Mouse (Mus musculus) lung, embryonic 15.5 days (tissue): ENCODE measurements around the gene Tbrg1. TPM values are rescaled to one million over a fixed set of nuclear protein-coding genes. Genes with fewer than 3 reads are reported as not detected.

Experiments
- ATAC-seq: fragments of 200-750 bp; cut with Nextera tagmentation; 2 replicates; pipeline ENCODE4 v1.8.0; 2017; ENCODE audit warnings: moderate number of reproducible peaks, borderline replicate concordance; ENCODE audit not compliant: low FRiP score, low TSS enrichment; ENCODE audit errors: extremely low read depth
- H3K27ac ChIP-seq: fragments of 300-500 bp; sonication (generic); 2 replicates; pipeline ENCODE4 v1.5.1; 2015; ENCODE audit warnings: moderate library complexity, mild to moderate bottlenecking, inconsistent platforms
- H3K27me3 ChIP-seq: fragments of 300-500 bp; sonication (generic); 2 replicates; pipeline ENCODE4 v1.6.1; 2015; ENCODE audit warnings: inconsistent platforms
- H3K36me3 ChIP-seq: fragments of 300-500 bp; sonication (generic); 2 replicates; pipeline ENCODE4 v1.6.1; 2015; ENCODE audit warnings: inconsistent platforms
- H3K4me1 ChIP-seq: fragments of 300-500 bp; sonication (generic); 2 replicates; pipeline ENCODE4 v1.6.1; 2015; ENCODE audit warnings: inconsistent platforms
- H3K4me2 ChIP-seq: fragments of 300-500 bp; sonication (generic); 2 replicates; pipeline ENCODE4 v1.6.1; 2015; ENCODE audit warnings: inconsistent platforms, mild to moderate bottlenecking, moderate library complexity
- H3K4me3 ChIP-seq: fragments of 300-500 bp; sonication (generic); 2 replicates; pipeline ENCODE4 v1.5.1; 2015; ENCODE audit warnings: mild to moderate bottlenecking, inconsistent platforms
- H3K9ac ChIP-seq: fragments of 300-500 bp; sonication (generic); 2 replicates; pipeline ENCODE4 v1.6.1; 2015; ENCODE audit warnings: inconsistent platforms
- H3K9me3 ChIP-seq: fragments of 300-500 bp; sonication (generic); 2 replicates; pipeline ENCODE4 v1.6.1; 2016; ENCODE audit warnings: inconsistent platforms
- WGBS: fragments of 180-500 bp; shearing (Covaris S2); methylation state at CpG from one replicate; pipeline ENCODE4 v1.1.7; 2015; 5-methylcytosine and 5-hydroxymethylcytosine counted together
- polyA plus RNA-seq: library from polyadenylated mRNA; unstranded; fragments of >200 nt; fragmentation: Nextera tagmentation; extraction: Ambion mirVana; gene quantifications from 2 replicates; pipeline ENCODE4 v1.2.1, GENCODE M21; 2015

Tbrg1 gene
- polyA plus RNA-seq, 1 experiment from 2014 or later = 134 TPM

DNA sequence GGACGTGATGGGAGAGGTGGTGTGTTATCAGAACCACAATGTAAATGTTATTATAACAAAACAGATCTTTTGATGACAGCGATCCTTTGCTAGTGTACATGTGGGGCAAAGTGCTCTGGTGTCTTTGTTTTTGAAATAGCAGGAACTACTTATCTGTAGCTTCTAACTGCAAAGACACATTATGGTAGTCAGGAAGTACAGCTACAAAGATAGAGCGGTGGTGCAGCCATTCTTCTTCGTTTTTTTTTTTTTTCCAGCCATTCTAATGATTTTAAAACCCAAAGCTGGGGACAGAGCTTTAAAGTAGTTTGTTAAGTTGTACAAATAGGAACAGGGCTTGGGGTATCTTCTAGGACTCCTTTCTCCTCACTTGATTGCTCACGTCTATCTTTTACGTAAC lies 2.3 kb upstream of the Tbrg1 start:
- H3K27me3 ChIP-seq = no peaks in the 10 kb centered on the region

DNA sequence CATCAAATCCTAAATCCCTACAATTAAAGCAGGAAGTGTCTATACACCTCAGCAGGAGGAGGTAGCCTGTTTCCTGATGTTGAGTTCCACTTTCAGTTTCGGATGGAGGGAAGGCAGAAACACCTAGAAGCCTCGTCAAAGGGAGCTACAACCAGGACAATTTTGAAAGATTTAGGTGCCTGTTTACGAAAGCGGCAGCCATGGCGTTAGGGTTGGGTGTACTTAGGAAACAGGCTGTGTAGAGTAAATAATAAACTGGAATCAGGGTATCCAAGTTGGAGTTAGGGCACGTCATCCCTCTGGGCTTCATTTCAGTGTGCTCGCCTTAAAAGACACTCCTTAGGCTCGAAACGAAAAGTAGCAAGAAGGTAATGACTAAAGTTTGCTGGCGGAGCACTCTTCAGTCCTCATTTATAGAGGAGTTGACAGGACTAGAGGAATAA lies 652 bp downstream of the Tbrg1 start:
- peak overlapping the region; percentile 80 for H3K9ac ChIP-seq
- peaks cover 2% of the 10 kb centered on the region; the same call in 1 of the 2 replicates for H3K4me1 ChIP-seq
- peak overlapping the region; percentile 60 for H3K4me2 ChIP-seq
- 2% methylated on average over 10 of the region's 10 CpGs for WGBS
- no peaks in the 10 kb centered on the region for H3K27me3 ChIP-seq
- peak overlapping the region; percentile 94 for H3K27ac ChIP-seq
- H3K4me3 ChIP-seq = peak overlapping the region; percentile 80
- no peaks in the 10 kb centered on the region for H3K9me3 ChIP-seq
- peak; percentile 37; the same call in 1 of the 2 replicates for ATAC-seq
- H3K36me3 ChIP-seq = peaks cover 29% of the 10 kb centered on the region

More for the DNA sequence above, 2.3 kb upstream of the Tbrg1 start:
- Histone ChIP-seq H3K4me2 (no peak overlapping the region), H3K4me1 (peaks cover 2% of the 10 kb centered on the region; the same call in 1 of the 2 replicates), H3K27ac (no peak overlapping the region), H3K4me3 (no peak overlapping the region), H3K9me3 (no peaks in the 10 kb centered on the region), H3K9ac (no peak overlapping the region), H3K36me3 (peaks cover 2% of the 10 kb centered on the region)
- ATAC-seq = no peak
- WGBS = 69% methylated on average over 6 of the region's 6 CpGs

DNA sequence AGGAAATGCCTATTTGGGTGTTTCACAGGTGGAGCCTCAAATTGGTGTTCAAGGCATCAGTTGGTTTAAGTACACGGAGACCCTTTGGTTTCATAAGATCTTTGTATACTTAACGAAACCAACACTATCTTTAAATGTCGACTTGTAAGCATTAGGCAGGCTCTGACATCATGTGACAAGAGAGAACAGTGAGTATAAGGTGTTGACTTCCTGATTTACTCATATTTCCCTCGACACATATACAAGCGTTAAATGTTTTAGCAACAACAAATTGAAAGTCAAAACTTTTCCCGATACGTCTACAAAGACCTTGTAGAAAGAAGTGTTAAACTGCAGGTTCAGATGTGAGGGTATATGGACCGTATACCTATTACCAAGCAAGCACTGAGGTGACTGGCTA lies 1.2 kb downstream of the Tbrg1 start:
- Histone ChIP-seq H3K27ac (peak overlapping the region; percentile 94; the same call in 1 of the 2 replicates), H3K9ac (peak overlapping the region; percentile 80; the same call in 1 of the 2 replicates), H3K4me1 (peaks cover 2% of the 10 kb centered on the region; the same call in 1 of the 2 replicates), H3K4me3 (peak overlapping the region; percentile 80), H3K27me3 (no peaks in the 10 kb centered on the region), H3K4me2 (peak overlapping the region; percentile 60), H3K36me3 (peaks cover 34% of the 10 kb centered on the region), H3K9me3 (no peaks in the 10 kb centered on the region)
- no peak for ATAC-seq
- WGBS = 50% methylated on average over 8 of the region's 8 CpGs

DNA sequence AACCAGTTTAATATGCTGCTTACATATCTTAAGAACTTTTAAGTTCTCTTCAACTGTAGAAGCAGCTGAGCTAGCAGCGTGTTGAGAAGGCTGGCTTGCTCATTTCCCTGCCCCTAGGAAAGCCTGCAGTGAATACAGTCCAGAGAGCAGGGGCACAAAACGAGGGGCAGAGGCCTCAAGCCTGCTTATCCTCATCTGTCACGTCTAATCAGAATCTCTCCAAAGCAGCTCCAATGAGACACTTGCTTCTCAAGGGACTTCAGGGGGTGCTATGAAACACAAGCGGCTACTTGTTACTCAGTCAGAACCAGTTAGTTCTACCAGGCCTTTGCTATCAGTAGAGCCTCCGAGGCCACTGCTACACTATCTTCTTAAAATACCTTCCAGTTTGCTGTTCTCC lies 3.3 kb downstream of the Tbrg1 start:
- H3K9me3 ChIP-seq = no peaks in the 10 kb centered on the region
- no peak overlapping the region for H3K4me2 ChIP-seq
- 83% methylated on average over 5 of the region's 5 CpGs for WGBS
- H3K9ac ChIP-seq = no peak overlapping the region
- no peak overlapping the region for H3K27ac ChIP-seq
- no peaks in the 10 kb centered on the region for H3K27me3 ChIP-seq
- H3K4me1 ChIP-seq = peaks cover 2% of the 10 kb centered on the region; the same call in 1 of the 2 replicates
- ATAC-seq = no peak
- H3K36me3 ChIP-seq = peaks cover 55% of the 10 kb centered on the region
- no peak overlapping the region for H3K4me3 ChIP-seq

DNA sequence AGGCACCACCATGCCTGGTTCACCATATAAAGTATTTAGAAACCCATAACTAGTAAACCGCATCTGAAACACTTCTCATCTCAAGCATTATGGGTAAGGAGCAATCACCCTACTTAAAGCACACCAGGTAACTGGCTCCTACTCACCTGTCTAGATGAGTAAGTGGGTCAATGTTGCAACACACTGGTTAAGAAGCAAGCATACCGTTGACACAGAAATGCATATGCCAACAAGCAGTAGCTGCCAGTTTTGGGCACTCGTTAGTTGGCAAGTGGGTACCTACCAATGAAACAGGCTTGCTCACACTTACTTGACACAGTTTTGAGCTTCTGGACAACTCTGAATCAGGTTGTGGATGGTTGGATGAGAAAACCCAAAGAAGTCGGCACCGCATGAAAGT lies 6.5 kb downstream of the Tbrg1 start:
- WGBS = 92% methylated on average over 5 of the region's 5 CpGs

DNA sequence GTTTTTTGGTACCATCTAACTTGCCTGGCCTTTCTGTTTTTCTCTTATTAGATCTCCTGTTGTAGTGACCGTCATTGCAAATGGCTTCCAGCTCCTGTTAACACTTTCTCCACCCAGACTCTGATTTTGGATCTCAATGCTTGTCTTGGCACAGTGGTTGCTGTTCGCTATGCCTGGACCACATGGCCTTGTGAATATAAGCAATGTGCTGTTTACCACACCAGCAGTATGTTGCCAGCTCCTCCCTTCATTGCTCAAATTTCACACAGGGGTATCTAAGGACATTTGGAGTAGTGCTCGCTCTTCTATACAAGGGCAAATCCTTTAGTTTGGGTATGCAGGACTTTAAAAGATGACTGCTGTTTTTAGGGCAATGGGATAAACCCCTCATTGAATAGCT lies 10.9 kb downstream of the Tbrg1 start:
- H3K4me1 ChIP-seq = no peaks in the 10 kb centered on the region
- H3K27me3 ChIP-seq = no peaks in the 10 kb centered on the region
- no peak overlapping the region for H3K4me3 ChIP-seq
- no peak overlapping the region for H3K9ac ChIP-seq
- ATAC-seq = no peak
- H3K4me2 ChIP-seq = no peak overlapping the region
- H3K9me3 ChIP-seq = no peaks in the 10 kb centered on the region
- no peak overlapping the region for H3K27ac ChIP-seq
- peaks cover 38% of the 10 kb centered on the region for H3K36me3 ChIP-seq
- 76% methylated on average over 3 of the region's 3 CpGs for WGBS

More for the DNA sequence above, 6.5 kb downstream of the Tbrg1 start:
- no peak overlapping the region for H3K27ac ChIP-seq
- no peaks in the 10 kb centered on the region for H3K27me3 ChIP-seq
- no peak overlapping the region for H3K9ac ChIP-seq
- H3K36me3 ChIP-seq = peaks cover 69% of the 10 kb centered on the region
- H3K4me3 ChIP-seq = no peak overlapping the region
- no peaks in the 10 kb centered on the region for H3K9me3 ChIP-seq
- H3K4me1 ChIP-seq = no peaks in the 10 kb centered on the region
- no peak for ATAC-seq
- H3K4me2 ChIP-seq = no peak overlapping the region

DNA sequence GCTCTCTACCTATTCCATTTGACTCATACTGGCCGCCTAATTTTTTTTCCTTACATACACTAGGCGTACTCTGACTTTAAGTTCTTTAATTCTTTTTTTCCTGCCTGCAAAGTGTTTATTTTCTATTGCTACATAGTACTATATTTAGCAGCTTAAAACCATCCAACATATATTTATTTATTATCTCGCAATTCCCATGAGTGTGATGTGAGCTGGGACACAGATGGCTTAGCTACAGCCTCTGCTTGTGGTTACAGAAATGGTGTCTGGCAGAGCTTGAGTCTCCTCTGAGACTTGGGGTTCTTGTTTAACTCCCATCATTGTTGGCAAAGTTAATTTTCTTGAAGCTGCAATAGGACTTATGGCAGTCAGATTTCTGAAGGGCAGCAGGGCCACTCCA lies 18.4 kb downstream of the Tbrg1 start:
- H3K9ac ChIP-seq = no peak overlapping the region
- peak overlapping the region; percentile 64 for H3K27ac ChIP-seq
- no peak overlapping the region for H3K4me2 ChIP-seq
- H3K4me3 ChIP-seq = no peak overlapping the region
- no peaks in the 10 kb centered on the region for H3K36me3 ChIP-seq
- peaks cover 20% of the 10 kb centered on the region for H3K4me1 ChIP-seq
- 60% methylated on average over 3 of the region's 3 CpGs for WGBS
- ATAC-seq = peak; percentile 82
- H3K9me3 ChIP-seq = no peaks in the 10 kb centered on the region
- no peaks in the 10 kb centered on the region for H3K27me3 ChIP-seq

DNA sequence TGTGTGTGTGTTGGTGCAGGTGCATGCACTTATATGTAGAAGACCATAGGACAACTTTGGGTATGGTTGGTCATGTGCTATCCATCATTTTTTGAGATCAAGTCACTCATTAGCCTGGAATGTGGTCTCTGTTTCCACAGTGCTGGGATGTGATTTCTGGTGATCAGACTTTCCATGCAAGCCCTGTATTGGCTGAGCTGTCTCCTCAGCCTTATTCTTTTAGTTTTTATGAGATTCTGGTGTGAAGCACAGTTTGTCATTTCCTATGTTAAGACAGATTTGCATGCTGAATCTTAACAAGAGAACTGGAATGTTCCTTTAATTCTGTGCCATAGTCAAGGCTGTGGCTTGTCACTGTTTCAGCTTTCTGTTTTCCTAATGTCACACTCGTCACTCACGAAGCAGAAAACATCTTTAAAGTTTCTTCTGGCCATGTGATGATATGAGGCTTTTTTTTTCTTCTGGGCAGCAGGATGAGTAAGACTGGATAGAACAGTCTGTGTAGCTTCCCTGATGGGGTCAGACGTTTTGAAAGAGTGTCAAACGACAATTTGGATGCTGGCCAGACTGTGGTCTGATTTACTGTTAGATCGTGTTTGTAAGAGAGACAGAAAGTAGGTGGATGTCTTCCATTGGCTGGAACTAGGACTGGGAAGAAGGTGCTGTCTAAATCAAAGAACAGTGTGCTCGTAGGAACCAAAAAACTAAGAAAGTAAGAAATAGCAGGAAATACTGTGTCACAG lies 20.1 kb downstream of the Tbrg1 start:
- no peaks in the 10 kb centered on the region for H3K27me3 ChIP-seq
- WGBS = 27% methylated on average over 6 of the region's 6 CpGs
- ATAC-seq = peak; percentile 77
- H3K27ac ChIP-seq = no peak overlapping the region; the same call in 1 of the 2 replicates
- no peaks in the 10 kb centered on the region for H3K36me3 ChIP-seq
- H3K9ac ChIP-seq = no peak overlapping the region
- no peak overlapping the region for H3K4me2 ChIP-seq
- no peak overlapping the region for H3K4me3 ChIP-seq
- no peaks in the 10 kb centered on the region for H3K9me3 ChIP-seq
- H3K4me1 ChIP-seq = peaks cover 20% of the 10 kb centered on the region

DNA sequence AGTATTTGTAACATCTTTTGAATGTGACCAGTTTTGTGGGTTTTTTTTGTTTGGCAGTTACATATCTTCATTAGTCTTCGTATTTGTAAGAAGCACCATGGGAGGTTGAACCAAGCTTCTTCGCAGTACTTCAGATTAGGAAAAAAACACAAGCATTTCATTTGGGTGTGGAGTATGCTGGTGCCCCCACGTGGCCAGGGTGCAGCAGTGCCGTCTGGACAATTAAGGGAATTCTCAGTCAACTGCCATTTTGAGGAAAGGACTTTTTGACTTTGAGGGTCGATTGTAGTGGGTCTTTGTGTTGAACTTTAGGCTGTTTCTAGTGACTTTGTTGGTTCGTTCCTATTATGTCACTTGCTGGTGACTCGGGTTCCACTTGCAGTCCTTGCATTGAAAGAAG lies 20.8 kb downstream of the Tbrg1 start:
- H3K4me2 ChIP-seq = no peak overlapping the region
- no peak for ATAC-seq
- no peaks in the 10 kb centered on the region for H3K27me3 ChIP-seq
- H3K9me3 ChIP-seq = no peaks in the 10 kb centered on the region
- no peak overlapping the region for H3K4me3 ChIP-seq
- peaks cover 20% of the 10 kb centered on the region for H3K4me1 ChIP-seq
- H3K36me3 ChIP-seq = no peaks in the 10 kb centered on the region
- no peak overlapping the region; the same call in 1 of the 2 replicates for H3K27ac ChIP-seq
- H3K9ac ChIP-seq = no peak overlapping the region
- WGBS = 14% methylated on average over 7 of the region's 7 CpGs

DNA sequence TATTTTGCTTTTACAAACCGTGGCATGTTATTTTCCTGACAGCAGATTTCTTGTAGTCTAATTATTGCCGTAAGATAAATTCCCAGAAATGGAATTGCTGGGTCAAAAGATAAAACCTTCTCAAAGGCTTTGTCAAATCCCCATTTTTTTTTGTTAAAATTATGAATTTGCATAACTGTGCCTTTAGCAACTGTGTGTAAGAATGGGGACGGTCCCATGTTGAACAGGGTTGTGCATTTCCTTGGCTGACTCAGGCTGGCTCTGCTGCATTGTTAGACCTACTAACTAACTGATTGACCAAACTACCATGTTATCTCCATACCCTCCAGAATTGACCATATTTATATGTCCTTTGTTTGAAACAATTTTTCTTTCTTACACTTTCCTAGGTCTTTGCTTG lies 22.8 kb downstream of the Tbrg1 start:
- no peak overlapping the region for H3K27ac ChIP-seq
- H3K9ac ChIP-seq = no peak overlapping the region
- H3K4me1 ChIP-seq = peaks cover 20% of the 10 kb centered on the region
- H3K4me2 ChIP-seq = no peak overlapping the region
- no peak overlapping the region for H3K4me3 ChIP-seq
- no peak for ATAC-seq
- H3K36me3 ChIP-seq = no peaks in the 10 kb centered on the region
- H3K9me3 ChIP-seq = no peaks in the 10 kb centered on the region
- 88% methylated on average over 3 of the region's 3 CpGs for WGBS
- no peaks in the 10 kb centered on the region for H3K27me3 ChIP-seq

DNA sequence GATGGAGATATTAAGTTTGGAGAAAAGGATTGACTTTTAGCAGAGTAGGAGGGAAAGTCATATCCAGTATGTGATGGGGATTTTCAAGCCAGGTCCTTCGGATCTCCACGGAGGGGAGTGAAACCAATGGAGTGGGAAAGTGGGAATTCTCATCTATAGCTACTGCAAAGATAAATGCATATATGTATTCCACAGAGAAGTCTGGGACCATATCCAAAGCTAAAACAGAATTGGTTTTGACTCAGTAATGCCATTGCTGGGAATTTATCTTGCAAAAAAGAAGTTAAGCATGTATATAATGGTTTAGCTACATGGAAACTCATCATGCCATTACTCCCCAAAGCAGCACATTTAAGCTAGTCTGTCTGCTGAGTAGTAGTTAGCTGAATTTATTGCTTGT lies 24.8 kb downstream of the Tbrg1 start:
- H3K36me3 ChIP-seq = no peaks in the 10 kb centered on the region
- peaks cover 6% of the 10 kb centered on the region; the same call in 1 of the 2 replicates for H3K4me1 ChIP-seq
- H3K4me2 ChIP-seq = no peak overlapping the region
- H3K27me3 ChIP-seq = no peaks in the 10 kb centered on the region
- ATAC-seq = no peak
- 88% methylated on average over 2 of the region's 2 CpGs for WGBS
- no peaks in the 10 kb centered on the region for H3K9me3 ChIP-seq
- H3K27ac ChIP-seq = no peak overlapping the region
- H3K4me3 ChIP-seq = no peak overlapping the region
- H3K9ac ChIP-seq = no peak overlapping the region

DNA sequence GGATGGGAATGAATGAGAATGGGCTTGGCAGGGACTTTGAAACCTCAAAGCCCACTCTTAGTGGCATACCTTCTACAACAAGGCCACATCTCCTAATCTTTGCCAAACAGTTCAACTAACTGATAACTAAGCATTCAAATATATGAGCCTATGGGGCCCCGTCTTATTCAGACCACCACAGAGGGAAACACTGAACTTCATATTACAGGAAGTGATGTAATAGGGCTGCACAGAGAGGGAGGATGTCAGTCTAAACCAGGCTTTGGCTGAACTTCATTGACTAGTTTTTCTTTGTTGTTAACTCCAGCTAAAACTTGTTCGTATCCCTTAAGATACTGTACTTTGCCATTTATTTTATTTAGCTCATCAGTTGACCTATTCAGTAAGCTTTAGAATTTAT lies 27.2 kb downstream of the Tbrg1 start:
- Histone ChIP-seq H3K4me1 (0 out of 2 replicates have a peak, but pooled peaks cover 4% of the 10 kb centered on the region), H3K36me3 (no peaks in the 10 kb centered on the region), H3K27me3 (no peaks in the 10 kb centered on the region), H3K4me2 (no peak overlapping the region), H3K27ac (no peak overlapping the region), H3K4me3 (no peak overlapping the region), H3K9ac (no peak overlapping the region), H3K9me3 (no peaks in the 10 kb centered on the region)
- 71% methylated on average over 2 of the region's 2 CpGs for WGBS
- no peak for ATAC-seq
